In the genomic region with DNA sequence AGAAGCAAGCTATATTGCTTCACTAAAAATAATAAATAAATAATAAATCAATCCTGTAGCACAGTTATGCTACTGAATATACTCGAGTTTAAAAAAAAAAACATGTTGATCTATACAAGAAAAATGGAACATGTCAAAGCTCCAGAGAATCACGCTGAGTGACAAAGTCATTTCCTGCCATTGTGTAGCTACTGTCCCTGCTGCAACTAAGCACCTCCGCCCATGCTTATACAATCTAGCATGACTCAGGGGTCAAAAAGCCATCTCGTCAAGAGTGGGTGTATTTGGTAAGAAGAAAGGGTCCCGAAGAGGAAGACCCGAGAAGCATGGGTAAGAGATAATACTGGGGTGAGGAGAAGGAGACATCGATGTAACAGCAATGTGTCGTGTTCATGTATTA, we compare ENCODE assay signal across 21 mouse cellular contexts. TPM values are rescaled to one million over a fixed set of nuclear protein-coding genes. Genes with fewer than 3 reads are reported as not detected.
DNase-seq lines count a peak whose midpoint lies in the region; ATAC-seq lines count a peak whose summit lies in the region.
"Had no signal": no experiment of that assay in that cellular context is flagged by ENCODE, and none has a peak within 500 bp of the region (broad histone marks: within the 10 kb centered on the region; RNA-seq: fewer than 3 reads in every experiment).

No protein-coding gene starts in this region.

- WGBS in heart, embryonic 12.5 days, result 49% methylated on average over 8 of the region's 8 CpGs

- H3K27ac ChIP-seq in heart, embryonic 12.5 days (ENCODE audit: poor library complexity, severe bottlenecking), result no peak overlapping the region
- H3K27ac ChIP-seq: gastrocnemius, adult 2 months; hindbrain, embryonic 10.5 days; hindbrain, postnatal 0 days; limb, embryonic 15.5 days; midbrain, embryonic 12.5 days; neural tube, embryonic 12.5 days had no signal

- no peak overlapping the region for H3K4me3 ChIP-seq in heart, embryonic 12.5 days
- H3K4me3 ChIP-seq: gastrocnemius, adult 2 months; hindbrain, embryonic 10.5 days; limb, embryonic 15.5 days; midbrain, embryonic 12.5 days; neural tube, embryonic 12.5 days had no signal

- DNase-seq in embryo, embryonic 10 days (ENCODE audit: low spot score), result peak; percentile 33
- DNase-seq in embryo, embryonic 9.5 days (ENCODE audit: extremely low spot score), result no peak
- DNase-seq in heart, adult 9 months (ENCODE audit: low spot score in 2 of 2), result peak; percentile 4 to 14
- DNase-seq in kidney, postnatal 25 days, result peak; percentile 4 to 33
- DNase-seq in kidney, postnatal 4 days, result no peak
- no peak for DNase-seq in frontal cortex, postnatal 36 days (ENCODE audit: low spot score in 2 of 2)
- no peak for DNase-seq in neural tube, embryonic 10.5 days (ENCODE audit: extremely low spot score, low spot score)
- DNase-seq: adrenal gland, postnatal 10 days; cerebellum, adult 9-10 months; gastrocnemius, adult 2 months; right cerebral cortex, adult 18-20 months; thymus, postnatal 14 days had no signal

- no peak for ATAC-seq in heart, embryonic 12.5 days (ENCODE audit: insufficient number of reproducible peaks, low FRiP score)
- ATAC-seq: CD4-positive, CD25-positive, alpha-beta regulatory T cell, adult 4 months; hindbrain, postnatal 0 days; intestine, postnatal 0 days; Patski had no signal

- H3K9me3 ChIP-seq in heart, embryonic 12.5 days (replicated peaks), result no peaks in the 10 kb centered on the region
- H3K9me3 ChIP-seq: hindbrain, embryonic 10.5 days; limb, embryonic 15.5 days; midbrain, embryonic 12.5 days; neural tube, embryonic 12.5 days had no signal

- H3K27me3 ChIP-seq in heart, embryonic 12.5 days (replicated peaks), result no peaks in the 10 kb centered on the region
- H3K27me3 ChIP-seq: limb, embryonic 15.5 days; midbrain, embryonic 12.5 days; neural tube, embryonic 12.5 days had no signal

- H3K36me3 ChIP-seq in heart, embryonic 12.5 days, result no peaks in the 10 kb centered on the region
- H3K36me3 ChIP-seq: hindbrain, embryonic 10.5 days; limb, embryonic 15.5 days; midbrain, embryonic 12.5 days; neural tube, embryonic 12.5 days had no signal

- no peak overlapping the region for H3K4me2 ChIP-seq in heart, embryonic 12.5 days
- H3K4me2 ChIP-seq: limb, embryonic 15.5 days; midbrain, embryonic 12.5 days; neural tube, embryonic 12.5 days had no signal

- no peaks in the 10 kb centered on the region for H3K4me1 ChIP-seq in heart, embryonic 12.5 days (replicated peaks)
- H3K4me1 ChIP-seq: hindbrain, embryonic 10.5 days; limb, embryonic 15.5 days; midbrain, embryonic 12.5 days; neural tube, embryonic 12.5 days had no signal

- H3K9ac ChIP-seq in heart, embryonic 12.5 days, result no peak overlapping the region
- H3K9ac ChIP-seq: limb, embryonic 15.5 days; midbrain, embryonic 12.5 days; neural tube, embryonic 12.5 days had no signal

RNA-seq across cellular contexts. Expression of a gene that starts 29.3 kb away (rescaled TPM):
- 1.4 TPM in 2 replicates for polyA plus RNA-seq in heart, embryonic 12.5 days (2016; fragmentation: Nextera tagmentation; extraction: Ambion mirVana)
- polyA plus RNA-seq: CD4-positive, CD25-positive, alpha-beta regulatory T cell, adult 4 months had no signal

Comparison
In these comparisons a context has a peak if more than half of its experiments do, and no peak if none do; other contexts are left out.
1. DNase-seq: peak in embryo, embryonic 10 days (single experiment), heart, adult 9 months (2 of 2) and kidney, postnatal 25 days (2 of 2); none in embryo, embryonic 9.5 days (single experiment), kidney, postnatal 4 days (0 of 2), frontal cortex, postnatal 36 days (0 of 2) and neural tube, embryonic 10.5 days (single experiment).